Mouse (Mus musculus) cerebellum, adult 2 months (tissue): ENCODE measurements around the gene Vps8.

Source experiments
- CTCF ChIP-seq: fragments of 200-500 bp; IDR thresholded peaks from 2 replicates; pipeline ENCODE4 v1.5.1; 2011; ENCODE audit warnings: low read depth, mild to moderate bottlenecking, control low read depth, low read length, moderate library complexity, borderline replicate concordance; ENCODE audit not compliant: insufficient read depth
- POLR2A ChIP-seq: fragments of 200-500 bp; IDR thresholded peaks from 2 replicates; pipeline ENCODE4 v1.6.1; 2011; ENCODE audit warnings: low read length, control low read depth, borderline replicate concordance; ENCODE audit not compliant: insufficient read depth

- TF ChIP-seq CTCF: no peak
- TF ChIP-seq POLR2A: no peak
Measured at GRCm38 (mm10) chr16:21640766-21641499, 218.0 kb downstream of the Vps8 start.
